Mouse (Mus musculus): Measurements from ENCODE around the gene Cmya5. TPM values are rescaled to one million over a fixed set of nuclear protein-coding genes. Genes with fewer than 3 reads are reported as not detected.

Gene Cmya5
- polyA plus RNA-seq, 1 experiment = 0.04 TPM

GRCm38 (mm10) chr13:93153280-93153679 lies 8.8 kb upstream of the Cmya5 start:
- H3K4me3 ChIP-seq (ENCODE audit: low read depth, low read length) = no peak overlapping the region
- no peaks in the 10 kb centered on the region for H3K4me1 ChIP-seq (ENCODE audit: control insufficient read depth, insufficient read depth, low read length)
- H3K27me3 ChIP-seq (ENCODE audit: control insufficient read depth, insufficient read depth, low read length, poor library complexity, severe bottlenecking) = no peaks in the 10 kb centered on the region
- H3K9me3 ChIP-seq (replicated peaks; ENCODE audit: control insufficient read depth, insufficient read depth, low read length, poor library complexity, severe bottlenecking) = no peaks in the 10 kb centered on the region
- TF ChIP-seq EP300 (IDR thresholded peaks at IDR 0.05; ENCODE audit: insufficient read depth, low read depth, low read length) (no peak), POLR2A (IDR thresholded peaks at IDR 0.05; ENCODE audit: insufficient read depth, low read length) (no peak), CTCF (IDR thresholded peaks at IDR 0.05; ENCODE audit: low read depth, low read length) (no peak)
- H3K27ac ChIP-seq (ENCODE audit: insufficient read depth, low read length) = no peak overlapping the region
- peaks cover 7% of the 10 kb centered on the region for H3K36me3 ChIP-seq (ENCODE audit: control insufficient read depth, insufficient read depth, low read length, poor library complexity, severe bottlenecking)
- no peak overlapping the region for H3K9ac ChIP-seq (ENCODE audit: low read depth, poor library complexity, severe bottlenecking)

GRCm38 (mm10) chr13:93143819-93144283 lies 673 bp downstream of the Cmya5 start:
- TF ChIP-seq POLR2A (IDR thresholded peaks at IDR 0.05; ENCODE audit: insufficient read depth, low read length) = no peak
- TF ChIP-seq EP300 (IDR thresholded peaks at IDR 0.05; ENCODE audit: insufficient read depth, low read depth, low read length) = no peak
- TF ChIP-seq CTCF (IDR thresholded peaks at IDR 0.05; ENCODE audit: low read depth, low read length) = no peak
- Histone ChIP-seq H3K4me1 (ENCODE audit: control insufficient read depth, insufficient read depth, low read length) (no peaks in the 10 kb centered on the region), H3K36me3 (ENCODE audit: control insufficient read depth, insufficient read depth, low read length, poor library complexity, severe bottlenecking) (peaks cover 2% of the 10 kb centered on the region; the same call in 1 of the 2 replicates), H3K4me3 (ENCODE audit: low read depth, low read length) (peak overlapping the region; percentile 39), H3K27me3 (ENCODE audit: control insufficient read depth, insufficient read depth, low read length, poor library complexity, severe bottlenecking) (no peaks in the 10 kb centered on the region), H3K9me3 (replicated peaks; ENCODE audit: control insufficient read depth, insufficient read depth, low read length, poor library complexity, severe bottlenecking) (no peaks in the 10 kb centered on the region), H3K9ac (ENCODE audit: low read depth, poor library complexity, severe bottlenecking) (0 out of 2 replicates have a peak overlapping the region, but pooled peaks have one; percentile 12), H3K27ac (ENCODE audit: insufficient read depth, low read length) (no peak overlapping the region)

GRCm38 (mm10) chr13:93141184-93141583 lies 3.3 kb downstream of the Cmya5 start:
- no peaks in the 10 kb centered on the region for H3K4me1 ChIP-seq (ENCODE audit: control insufficient read depth, insufficient read depth, low read length)
- no peaks in the 10 kb centered on the region for H3K9me3 ChIP-seq (replicated peaks; ENCODE audit: control insufficient read depth, insufficient read depth, low read length, poor library complexity, severe bottlenecking)
- TF ChIP-seq EP300 (IDR thresholded peaks at IDR 0.05; ENCODE audit: insufficient read depth, low read depth, low read length) (no peak), POLR2A (IDR thresholded peaks at IDR 0.05; ENCODE audit: insufficient read depth, low read length) (no peak), CTCF (IDR thresholded peaks at IDR 0.05; ENCODE audit: low read depth, low read length) (no peak)
- H3K27me3 ChIP-seq (ENCODE audit: control insufficient read depth, insufficient read depth, low read length, poor library complexity, severe bottlenecking) = no peaks in the 10 kb centered on the region
- no peak overlapping the region for H3K4me3 ChIP-seq (ENCODE audit: low read depth, low read length)
- no peaks in the 10 kb centered on the region for H3K36me3 ChIP-seq (ENCODE audit: control insufficient read depth, insufficient read depth, low read length, poor library complexity, severe bottlenecking)
- H3K9ac ChIP-seq (ENCODE audit: low read depth, poor library complexity, severe bottlenecking) = no peak overlapping the region
- no peak overlapping the region for H3K27ac ChIP-seq (ENCODE audit: insufficient read depth, low read length)

GRCm38 (mm10) chr13:93138059-93138458 lies 6.5 kb downstream of the Cmya5 start:
- Histone ChIP-seq H3K9ac (ENCODE audit: low read depth, poor library complexity, severe bottlenecking) (no peak overlapping the region), H3K9me3 (replicated peaks; ENCODE audit: control insufficient read depth, insufficient read depth, low read length, poor library complexity, severe bottlenecking) (no peaks in the 10 kb centered on the region), H3K36me3 (ENCODE audit: control insufficient read depth, insufficient read depth, low read length, poor library complexity, severe bottlenecking) (no peaks in the 10 kb centered on the region), H3K27me3 (ENCODE audit: control insufficient read depth, insufficient read depth, low read length, poor library complexity, severe bottlenecking) (no peaks in the 10 kb centered on the region), H3K4me1 (ENCODE audit: control insufficient read depth, insufficient read depth, low read length) (no peaks in the 10 kb centered on the region), H3K27ac (ENCODE audit: insufficient read depth, low read length) (no peak overlapping the region), H3K4me3 (ENCODE audit: low read depth, low read length) (no peak overlapping the region)
- TF ChIP-seq CTCF (IDR thresholded peaks at IDR 0.05; ENCODE audit: low read depth, low read length) = no peak
- no peak for TF ChIP-seq POLR2A (IDR thresholded peaks at IDR 0.05; ENCODE audit: insufficient read depth, low read length)
- TF ChIP-seq EP300 (IDR thresholded peaks at IDR 0.05; ENCODE audit: insufficient read depth, low read depth, low read length) = no peak

GRCm38 (mm10) chr13:93137098-93137497 lies 7.4 kb downstream of the Cmya5 start:
- Histone ChIP-seq H3K27ac (ENCODE audit: insufficient read depth, low read length) (no peak overlapping the region), H3K4me3 (ENCODE audit: low read depth, low read length) (no peak overlapping the region), H3K27me3 (ENCODE audit: control insufficient read depth, insufficient read depth, low read length, poor library complexity, severe bottlenecking) (no peaks in the 10 kb centered on the region), H3K36me3 (ENCODE audit: control insufficient read depth, insufficient read depth, low read length, poor library complexity, severe bottlenecking) (no peaks in the 10 kb centered on the region), H3K4me1 (ENCODE audit: control insufficient read depth, insufficient read depth, low read length) (no peaks in the 10 kb centered on the region), H3K9me3 (replicated peaks; ENCODE audit: control insufficient read depth, insufficient read depth, low read length, poor library complexity, severe bottlenecking) (no peaks in the 10 kb centered on the region), H3K9ac (ENCODE audit: low read depth, poor library complexity, severe bottlenecking) (no peak overlapping the region)
- TF ChIP-seq CTCF (IDR thresholded peaks at IDR 0.05; ENCODE audit: low read depth, low read length) = no peak
- TF ChIP-seq EP300 (IDR thresholded peaks at IDR 0.05; ENCODE audit: insufficient read depth, low read depth, low read length) = no peak
- TF ChIP-seq POLR2A (IDR thresholded peaks at IDR 0.05; ENCODE audit: insufficient read depth, low read length) = no peak

- Histone ChIP-seq H3K27ac (ENCODE audit: insufficient read depth, low read length) (no peak overlapping the region), H3K9ac (ENCODE audit: low read depth, poor library complexity, severe bottlenecking) (no peak overlapping the region), H3K27me3 (ENCODE audit: control insufficient read depth, insufficient read depth, low read length, poor library complexity, severe bottlenecking) (no peaks in the 10 kb centered on the region), H3K4me3 (ENCODE audit: low read depth, low read length) (no peak overlapping the region), H3K9me3 (replicated peaks; ENCODE audit: control insufficient read depth, insufficient read depth, low read length, poor library complexity, severe bottlenecking) (no peaks in the 10 kb centered on the region), H3K36me3 (ENCODE audit: control insufficient read depth, insufficient read depth, low read length, poor library complexity, severe bottlenecking) (no peaks in the 10 kb centered on the region), H3K4me1 (ENCODE audit: control insufficient read depth, insufficient read depth, low read length) (no peaks in the 10 kb centered on the region)
- TF ChIP-seq POLR2A (IDR thresholded peaks at IDR 0.05; ENCODE audit: insufficient read depth, low read length) (no peak), EP300 (IDR thresholded peaks at IDR 0.05; ENCODE audit: insufficient read depth, low read depth, low read length) (no peak), CTCF (IDR thresholded peaks at IDR 0.05; ENCODE audit: low read depth, low read length) (no peak)
Observed at GRCm38 (mm10) chr13:93136251-93136650, 8.3 kb downstream of the Cmya5 start.

Data from ES-Bruce4 (cell line).